Mouse (Mus musculus): Measurements from ENCODE around the gene Litaf. TPM values are rescaled to one million over a fixed set of nuclear protein-coding genes. Genes with fewer than 3 reads are reported as not detected.
A peak's percentile ranks its signal among the peaks of the same experiment; 100 is the strongest.

Litaf gene
- polyA plus RNA-seq, 1 experiment from 2014 or later, result 47.7 TPM

DNA sequence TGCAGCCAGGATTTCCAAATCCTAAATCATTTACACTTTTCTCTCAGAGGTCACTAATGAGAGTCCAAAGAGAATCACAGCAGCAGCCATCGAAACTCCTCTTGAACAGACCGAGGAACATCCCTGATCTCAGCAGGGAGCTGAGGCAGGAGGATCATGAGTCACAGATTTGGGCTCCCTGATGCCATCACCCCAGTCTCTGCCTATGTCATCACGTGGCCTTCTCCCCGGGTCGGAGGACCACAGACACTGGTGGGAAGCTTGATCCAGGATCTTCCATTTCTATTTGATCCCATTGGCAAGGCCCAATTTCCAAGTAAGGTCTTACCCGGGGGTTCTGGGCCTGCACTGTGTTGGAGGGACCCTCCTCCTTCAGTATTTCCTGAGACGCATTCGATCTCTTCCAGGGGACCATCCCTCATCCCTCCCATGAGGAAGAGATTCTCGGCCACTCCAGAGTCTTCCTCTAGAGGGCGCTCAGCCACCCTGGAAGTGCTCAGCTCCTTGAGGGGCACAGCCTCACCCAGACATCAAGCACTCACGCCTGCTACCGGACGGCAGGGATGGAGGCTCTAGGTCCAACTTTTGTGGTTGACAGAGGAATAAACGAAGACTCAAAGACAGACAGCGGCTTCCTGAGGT is 30.0 kb downstream of the Litaf start:
- Histone ChIP-seq H3K4me2 (replicated peaks) (0 out of 2 replicates have a peak overlapping the region, but pooled peaks have one; percentile 3), H3K9me3 (no peaks in the 10 kb centered on the region), H3K27me3 (replicated peaks) (no peaks in the 10 kb centered on the region), H3K27ac (no peak overlapping the region), H3K36me3 (no peaks in the 10 kb centered on the region), H3K4me1 (no peaks in the 10 kb centered on the region), H3K4me3 (no peak overlapping the region), H3K9ac (no peak overlapping the region)
- 23% methylated on average over 15 of the region's 15 CpGs for WGBS
- ATAC-seq (ENCODE audit: low FRiP score, low read depth), result peak; percentile 66

- no peaks in the 10 kb centered on the region for H3K9me3 ChIP-seq
- H3K4me1 ChIP-seq, result no peaks in the 10 kb centered on the region
- no peak overlapping the region for H3K27ac ChIP-seq
- no peak overlapping the region for H3K9ac ChIP-seq
- H3K27me3 ChIP-seq (replicated peaks), result no peaks in the 10 kb centered on the region
- H3K36me3 ChIP-seq, result no peaks in the 10 kb centered on the region
- H3K4me3 ChIP-seq, result no peak overlapping the region
- no peak for ATAC-seq (ENCODE audit: low FRiP score, low read depth)
- no peak overlapping the region for H3K4me2 ChIP-seq (replicated peaks)
- WGBS, result 86% methylated on average over 9 of the region's 9 CpGs
Measured at GRCm38 (mm10) chr16:11035273-11035672, 30.7 kb downstream of the Litaf start.

GRCm38 (mm10) chr16:11034193-11034803 is 31.7 kb downstream of the Litaf start:
- Histone ChIP-seq H3K27me3 (replicated peaks) (no peaks in the 10 kb centered on the region), H3K36me3 (no peaks in the 10 kb centered on the region), H3K4me3 (no peak overlapping the region), H3K9ac (no peak overlapping the region), H3K4me2 (replicated peaks) (no peak overlapping the region), H3K9me3 (no peaks in the 10 kb centered on the region), H3K4me1 (no peaks in the 10 kb centered on the region), H3K27ac (no peak overlapping the region)
- WGBS, result 0% methylated on average over 4 of the region's 4 CpGs
- ATAC-seq (ENCODE audit: low FRiP score, low read depth), result 0 out of 2 replicates have a peak, but pooled peaks have one; percentile 41

DNA sequence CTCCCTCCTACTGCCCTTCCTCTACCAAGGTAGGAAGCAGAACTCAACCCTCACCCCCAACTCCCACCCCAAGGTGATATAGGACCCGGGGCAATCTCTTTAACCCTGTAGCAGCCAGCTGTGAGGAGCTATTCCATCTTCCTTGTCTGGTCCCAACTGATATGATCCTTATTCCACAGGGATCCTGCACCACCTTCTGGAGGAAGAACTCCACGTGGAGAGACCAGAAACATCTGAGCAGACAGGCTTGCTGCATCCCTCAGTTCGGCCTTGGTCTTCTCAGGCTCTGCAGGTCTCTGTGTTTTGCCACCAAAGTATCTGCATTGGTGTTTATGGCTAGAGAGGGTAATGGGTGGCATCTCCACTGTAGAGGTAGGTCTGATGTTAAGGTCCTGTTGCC is 34.6 kb downstream of the Litaf start:
- H3K4me2 ChIP-seq (replicated peaks), result no peak overlapping the region
- ATAC-seq (ENCODE audit: low FRiP score, low read depth), result no peak
- H3K9me3 ChIP-seq, result no peaks in the 10 kb centered on the region
- H3K27me3 ChIP-seq (replicated peaks), result no peaks in the 10 kb centered on the region
- WGBS, result 70% methylated on average over 3 of the region's 3 CpGs
- H3K36me3 ChIP-seq, result no peaks in the 10 kb centered on the region
- H3K4me3 ChIP-seq, result no peak overlapping the region
- no peak overlapping the region for H3K9ac ChIP-seq
- no peaks in the 10 kb centered on the region for H3K4me1 ChIP-seq
- H3K27ac ChIP-seq, result no peak overlapping the region

- H3K27ac ChIP-seq, result no peak overlapping the region
- ATAC-seq (ENCODE audit: low FRiP score, low read depth), result no peak
- 73% methylated on average over 4 of the region's 4 CpGs for WGBS
- H3K9ac ChIP-seq, result no peak overlapping the region
- no peaks in the 10 kb centered on the region for H3K27me3 ChIP-seq (replicated peaks)
- H3K9me3 ChIP-seq, result no peaks in the 10 kb centered on the region
- H3K4me3 ChIP-seq, result no peak overlapping the region
- no peaks in the 10 kb centered on the region for H3K4me1 ChIP-seq
- H3K4me2 ChIP-seq (replicated peaks), result no peak overlapping the region
- H3K36me3 ChIP-seq, result no peaks in the 10 kb centered on the region
Measured at GRCm38 (mm10) chr16:11030844-11031243, 35.1 kb downstream of the Litaf start.

GRCm38 (mm10) chr16:11028206-11028605 is 37.8 kb downstream of the Litaf start:
- ATAC-seq (ENCODE audit: low FRiP score, low read depth), result no peak
- H3K27me3 ChIP-seq (replicated peaks), result no peaks in the 10 kb centered on the region
- 80% methylated on average over 7 of the region's 7 CpGs for WGBS
- H3K9me3 ChIP-seq, result no peaks in the 10 kb centered on the region
- no peaks in the 10 kb centered on the region for H3K36me3 ChIP-seq
- no peak overlapping the region for H3K4me3 ChIP-seq
- H3K4me1 ChIP-seq, result no peaks in the 10 kb centered on the region
- no peak overlapping the region for H3K9ac ChIP-seq
- H3K4me2 ChIP-seq (replicated peaks), result no peak overlapping the region
- H3K27ac ChIP-seq, result no peak overlapping the region

DNA sequence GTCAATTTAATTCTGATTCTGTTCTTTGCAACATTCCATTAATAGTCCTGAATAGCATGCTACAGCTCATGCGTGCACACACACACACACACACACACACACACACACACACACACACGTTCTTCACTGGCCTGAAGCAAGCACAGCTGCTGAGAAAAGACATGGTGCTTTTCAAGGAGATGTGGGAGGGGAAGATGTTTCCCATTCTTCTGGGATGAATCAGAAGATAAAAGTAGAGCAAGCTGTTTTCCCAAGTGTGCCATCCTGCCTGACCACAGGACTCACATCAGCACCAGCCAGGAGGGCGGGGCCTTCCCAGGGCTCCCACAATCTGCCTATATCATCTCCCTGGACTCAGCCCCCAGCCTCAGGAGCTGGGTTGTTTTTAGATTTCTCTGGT is 41.1 kb downstream of the Litaf start:
- 76% methylated on average over 3 of the region's 3 CpGs for WGBS
- H3K9ac ChIP-seq, result no peak overlapping the region
- H3K4me2 ChIP-seq (replicated peaks), result no peak overlapping the region
- ATAC-seq (ENCODE audit: low FRiP score, low read depth), result no peak
- no peaks in the 10 kb centered on the region for H3K36me3 ChIP-seq
- no peaks in the 10 kb centered on the region for H3K9me3 ChIP-seq
- H3K27me3 ChIP-seq (replicated peaks), result no peaks in the 10 kb centered on the region
- H3K4me1 ChIP-seq, result peaks cover 3% of the 10 kb centered on the region; the same call in 1 of the 2 replicates
- no peak overlapping the region for H3K27ac ChIP-seq
- no peak overlapping the region for H3K4me3 ChIP-seq

- ATAC-seq (ENCODE audit: low FRiP score, low read depth), result no peak
- WGBS, result 91% methylated on average over 5 of the region's 5 CpGs
- no peaks in the 10 kb centered on the region for H3K9me3 ChIP-seq
- no peak overlapping the region for H3K27ac ChIP-seq
- no peak overlapping the region for H3K4me3 ChIP-seq
- H3K36me3 ChIP-seq, result no peaks in the 10 kb centered on the region
- no peak overlapping the region for H3K4me2 ChIP-seq (replicated peaks)
- H3K4me1 ChIP-seq, result peaks cover 3% of the 10 kb centered on the region; the same call in 1 of the 2 replicates
- H3K9ac ChIP-seq, result no peak overlapping the region
- no peaks in the 10 kb centered on the region for H3K27me3 ChIP-seq (replicated peaks)
Measured at GRCm38 (mm10) chr16:11023618-11024017, 42.3 kb downstream of the Litaf start.

GRCm38 (mm10) chr16:11022113-11022489 is 43.9 kb downstream of the Litaf start:
- H3K4me3 ChIP-seq, result no peak overlapping the region
- peaks cover 8% of the 10 kb centered on the region; the same call in 1 of the 2 replicates for H3K4me1 ChIP-seq
- H3K9me3 ChIP-seq, result no peaks in the 10 kb centered on the region
- H3K27me3 ChIP-seq (replicated peaks), result no peaks in the 10 kb centered on the region
- no peak overlapping the region for H3K27ac ChIP-seq
- ATAC-seq (ENCODE audit: low FRiP score, low read depth), result no peak
- 90% methylated on average over 4 of the region's 4 CpGs for WGBS
- no peak overlapping the region for H3K9ac ChIP-seq
- H3K4me2 ChIP-seq (replicated peaks), result no peak overlapping the region
- H3K36me3 ChIP-seq, result no peaks in the 10 kb centered on the region

GRCm38 (mm10) chr16:11021403-11022112 is 44.4 kb downstream of the Litaf start:
- peak; percentile 63 for ATAC-seq (ENCODE audit: low FRiP score, low read depth)
- no peak overlapping the region for H3K4me3 ChIP-seq
- H3K4me1 ChIP-seq, result peaks cover 8% of the 10 kb centered on the region; the same call in 1 of the 2 replicates
- H3K27me3 ChIP-seq (replicated peaks), result no peaks in the 10 kb centered on the region
- H3K4me2 ChIP-seq (replicated peaks), result no peak overlapping the region
- H3K36me3 ChIP-seq, result no peaks in the 10 kb centered on the region
- WGBS, result 67% methylated on average over 3 of the region's 3 CpGs
- H3K27ac ChIP-seq, result no peak overlapping the region
- no peak overlapping the region for H3K9ac ChIP-seq
- no peaks in the 10 kb centered on the region for H3K9me3 ChIP-seq

DNA sequence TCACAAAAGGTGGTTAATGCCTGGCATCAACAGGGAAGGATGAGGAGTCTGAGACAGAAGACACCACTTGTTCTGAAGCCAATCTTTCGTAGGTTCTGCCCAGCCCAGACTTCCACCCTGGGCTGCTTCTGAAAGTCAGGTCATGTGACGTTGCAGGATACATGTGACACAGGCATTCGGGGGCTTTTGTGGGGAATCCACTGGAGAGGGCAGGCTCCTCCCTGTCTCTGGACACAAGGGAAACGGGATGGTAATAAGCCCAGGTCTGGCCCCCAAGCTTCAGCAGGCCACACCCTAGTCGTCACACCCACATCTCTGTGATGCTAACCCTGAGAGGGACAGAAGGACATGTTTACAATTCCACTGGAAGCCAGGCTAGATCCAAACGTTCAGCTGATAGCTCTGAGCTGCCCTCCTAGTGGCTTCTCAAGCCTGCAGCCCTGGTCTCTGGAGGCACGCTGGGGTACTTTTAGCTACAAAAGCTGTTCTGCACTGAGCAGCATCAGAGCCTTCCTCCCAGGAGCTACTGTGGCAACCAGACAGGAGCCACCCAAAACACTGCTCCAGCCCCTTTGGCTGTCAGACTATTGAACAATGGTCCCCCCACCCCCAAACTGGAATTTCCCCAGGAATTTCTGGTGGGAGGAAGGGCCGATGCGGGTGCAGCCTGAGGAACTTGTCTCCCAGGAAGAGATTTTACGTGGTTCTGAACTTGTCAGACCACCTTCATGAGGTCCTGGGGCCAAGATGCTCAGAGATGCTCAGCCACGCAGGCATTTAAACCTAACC is 48.0 kb downstream of the Litaf start:
- Histone ChIP-seq H3K36me3 (no peaks in the 10 kb centered on the region), H3K9ac (no peak overlapping the region), H3K27me3 (replicated peaks) (no peaks in the 10 kb centered on the region), H3K4me3 (no peak overlapping the region), H3K4me2 (replicated peaks) (no peak overlapping the region), H3K9me3 (no peaks in the 10 kb centered on the region), H3K4me1 (peaks cover 8% of the 10 kb centered on the region; the same call in 1 of the 2 replicates), H3K27ac (no peak overlapping the region)
- 63% methylated on average over 11 of the region's 11 CpGs for WGBS
- ATAC-seq (ENCODE audit: low FRiP score, low read depth), result no peak

DNA sequence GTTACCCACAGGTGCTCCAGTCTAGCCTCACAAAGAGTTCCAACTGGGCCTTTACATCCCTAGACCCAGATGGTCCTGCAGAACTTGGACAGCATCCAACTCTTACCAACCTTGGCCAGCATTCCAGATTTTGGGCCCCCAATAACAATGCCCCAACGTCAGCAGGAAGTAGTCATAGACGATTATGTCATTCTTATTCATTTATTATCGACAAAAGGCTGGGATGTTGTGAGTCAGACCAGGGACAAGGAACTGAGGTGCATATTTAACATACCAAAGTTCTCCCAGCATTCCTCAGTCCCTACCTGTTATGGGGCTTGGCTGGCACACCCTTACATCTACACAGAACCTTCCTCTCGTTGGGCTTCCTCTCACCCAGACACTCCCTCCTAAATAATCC is 49.6 kb downstream of the Litaf start:
- Histone ChIP-seq H3K27ac (no peak overlapping the region), H3K27me3 (replicated peaks) (no peaks in the 10 kb centered on the region), H3K4me3 (no peak overlapping the region), H3K4me2 (replicated peaks) (no peak overlapping the region), H3K36me3 (no peaks in the 10 kb centered on the region), H3K9ac (no peak overlapping the region), H3K9me3 (no peaks in the 10 kb centered on the region), H3K4me1 (peaks cover 11% of the 10 kb centered on the region; the same call in 1 of the 2 replicates)
- 86% methylated on average over 4 of the region's 4 CpGs for WGBS
- ATAC-seq (ENCODE audit: low FRiP score, low read depth), result no peak
